Comparison of ENCODE assay signal across 22 mouse cellular contexts in the genomic region with DNA sequence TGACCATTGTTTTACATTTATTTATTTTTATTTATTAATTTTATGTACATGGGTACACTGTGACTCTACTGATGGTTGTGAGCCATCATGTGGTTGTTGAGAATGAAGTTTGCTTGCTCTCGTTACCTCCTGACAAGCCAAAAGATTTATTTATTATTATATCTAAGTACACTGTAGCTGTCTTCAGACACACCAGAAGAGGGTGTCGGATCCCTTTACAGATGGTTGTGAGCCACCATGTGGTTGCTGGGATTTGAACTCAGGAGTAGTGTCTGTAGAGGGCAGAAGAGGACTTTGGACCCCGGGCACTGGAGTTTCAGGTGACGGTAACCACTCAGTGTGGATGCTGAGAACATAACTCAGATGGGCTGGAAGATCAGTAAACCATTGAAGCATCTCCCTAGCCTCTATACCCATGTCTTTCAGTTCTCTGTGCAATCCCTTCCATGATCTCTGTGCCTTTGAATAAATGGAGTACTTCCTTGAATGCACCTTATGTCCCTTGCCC.
"Had no signal": no experiment of that assay in that cellular context is flagged by ENCODE, and none has a peak within 500 bp of the region (broad histone marks: within the 10 kb centered on the region; RNA-seq: fewer than 3 reads in every experiment).

No protein-coding gene starts in this region.

- ATAC-seq: liver, postnatal 0 days; lung, postnatal 0 days; midbrain, embryonic 16.5 days had no signal

- H3K4me1 ChIP-seq: lung, embryonic 15.5 days; megakaryocyte, embryonic 14.5 days; midbrain, embryonic 12.5 days; neural tube, embryonic 13.5 days; neural tube, embryonic 15.5 days; stomach, embryonic 15.5 days had no signal

- H3K27me3 ChIP-seq: lung, embryonic 15.5 days; megakaryocyte, embryonic 14.5 days; midbrain, embryonic 12.5 days; neural tube, embryonic 13.5 days; neural tube, embryonic 15.5 days; stomach, embryonic 15.5 days had no signal

- H3K27ac ChIP-seq: lung, embryonic 15.5 days; macrophage; midbrain, embryonic 12.5 days; neural tube, embryonic 13.5 days; neural tube, embryonic 15.5 days; stomach, embryonic 15.5 days; stomach, postnatal 0 days had no signal

- H3K9me3 ChIP-seq: lung, embryonic 15.5 days; neural tube, embryonic 13.5 days; neural tube, embryonic 15.5 days; stomach, embryonic 15.5 days had no signal

- H3K36me3 ChIP-seq: lung, embryonic 15.5 days; midbrain, embryonic 12.5 days; neural tube, embryonic 13.5 days; neural tube, embryonic 15.5 days; stomach, embryonic 15.5 days had no signal

- H3K4me3 ChIP-seq: lung, embryonic 15.5 days; megakaryocyte, embryonic 14.5 days; midbrain, embryonic 12.5 days; myocyte; neural tube, embryonic 13.5 days; neural tube, embryonic 15.5 days; stomach, embryonic 15.5 days had no signal

- DNase-seq: liver, postnatal 0 days; lung, adult 2 months; lung, postnatal 14 days; lung, postnatal 36 days; midbrain, embryonic 14.5 days; retina, postnatal 1 day; right cerebral cortex, adult 18-20 months; right cerebral cortex, postnatal 25 days; thymus, adult 2 months; thymus, postnatal 25 days; thymus, postnatal 4 days had no signal

- H3K4me2 ChIP-seq: lung, embryonic 15.5 days; midbrain, embryonic 12.5 days; neural tube, embryonic 13.5 days; neural tube, embryonic 15.5 days; stomach, embryonic 15.5 days had no signal

- H3K9ac ChIP-seq: liver, postnatal 0 days; lung, embryonic 15.5 days; midbrain, embryonic 12.5 days; neural tube, embryonic 13.5 days; neural tube, embryonic 15.5 days; stomach, embryonic 15.5 days had no signal
